ENCODE assay signal across 8 mouse cellular contexts in genomic region chr10:53641507-53641906, GRCm38 (mm10). TPM values are rescaled to one million over a fixed set of nuclear protein-coding genes. Genes with fewer than 3 reads are reported as not detected.
DNase-seq lines count a peak whose midpoint lies in the region; ATAC-seq lines count a peak whose summit lies in the region.

No protein-coding gene starts in this region.

- 0 out of 2 replicates have a peak, but pooled peaks have one; percentile 54 for ATAC-seq in hindbrain, embryonic 12.5 days (ENCODE audit: low FRiP score)

- peak; percentile 15 to 42 for DNase-seq in heart, postnatal 14 days
- DNase-seq in heart, adult 11 months = no peak
- DNase-seq in CD4-positive, CD25-positive, alpha-beta regulatory T cell, adult 2 months (ENCODE audit: low read depth, low spot score) = peak; percentile 50
- DNase-seq in cerebellum, adult 8-10 months = peak; percentile 48
- peak; percentile 42 for DNase-seq in lung, postnatal 10 days
- peak; percentile 18 for DNase-seq in right cerebral cortex, postnatal 4 days
- DNase-seq in heart, adult 9 months (ENCODE audit: low spot score in 2 of 2) = no peak

- no peak overlapping the region for H3K27ac ChIP-seq in hindbrain, embryonic 12.5 days

- H3K36me3 ChIP-seq in hindbrain, embryonic 12.5 days = no peaks in the 10 kb centered on the region

- no peak overlapping the region for H3K4me2 ChIP-seq in hindbrain, embryonic 12.5 days (replicated peaks)

- H3K4me3 ChIP-seq in hindbrain, embryonic 12.5 days = no peak overlapping the region

- H3K27me3 ChIP-seq in hindbrain, embryonic 12.5 days = no peaks in the 10 kb centered on the region

- H3K9ac ChIP-seq in hindbrain, embryonic 12.5 days = no peak overlapping the region

- no peaks in the 10 kb centered on the region for H3K9me3 ChIP-seq in hindbrain, embryonic 12.5 days (replicated peaks)

- intact Hi-C loops in heart, postnatal 14 days (cut with DNase I) = loop anchor here (2.0 kb wide), 1 partner anchor 153 kb away; no protein-coding TSS in a partner anchor

- H3K4me1 ChIP-seq in hindbrain, embryonic 12.5 days = no peaks in the 10 kb centered on the region

RNA-seq across cellular contexts. Expression of gene Mcm9, which starts 11.3 kb away (rescaled TPM):
- total RNA-seq in heart, postnatal 14 days (2021) = 1 to 10 TPM; 4.2 to 4.7 TPM
- 12.4 and 14.7 TPM in 2 replicates for polyA plus RNA-seq in hindbrain, embryonic 12.5 days (2016; fragmentation: Nextera tagmentation; extraction: Ambion mirVana)

RNA-seq across cellular contexts. Expression of gene Asf1a, which starts 45.0 kb away (rescaled TPM):
- total RNA-seq in heart, postnatal 14 days (2021) = 10 to 100 TPM; 27.9 to 30.9 TPM
- polyA plus RNA-seq in hindbrain, embryonic 12.5 days (2016; fragmentation: Nextera tagmentation; extraction: Ambion mirVana) = 131 and 134 TPM in 2 replicates

Comparison
In these comparisons a context has a peak if more than half of its experiments do, and no peak if none do; other contexts are left out.
1. DNase-seq: peak in heart, postnatal 14 days (2 of 2), CD4-positive, CD25-positive, alpha-beta regulatory T cell, adult 2 months (single experiment), cerebellum, adult 8-10 months (single experiment), lung, postnatal 10 days (single experiment) and right cerebral cortex, postnatal 4 days (single experiment); none in heart, adult 11 months (single experiment) and heart, adult 9 months (0 of 2).